Mouse (Mus musculus) ES-Bruce4 (cell line): ENCODE data around the gene Dad1. TPM values are rescaled to one million over a fixed set of nuclear protein-coding genes. Genes with fewer than 3 reads are reported as not detected.

Experiments used
- H3K27ac ChIP-seq: 2 replicates; pipeline ENCODE4 v1.5.1; 2012; ENCODE audit warnings: low read length, inconsistent platforms; ENCODE audit not compliant: insufficient read depth
- H3K27me3 ChIP-seq: 2 replicates; pipeline ENCODE4 v1.6.1; 2012; ENCODE audit warnings: mild to moderate bottlenecking, low read length, inconsistent platforms; ENCODE audit not compliant: control insufficient read depth, poor library complexity, insufficient read depth, severe bottlenecking
- H3K36me3 ChIP-seq: 2 replicates; pipeline ENCODE4 v1.6.1; 2012; ENCODE audit warnings: inconsistent platforms, mild to moderate bottlenecking, low read length, moderate library complexity; ENCODE audit not compliant: control insufficient read depth, poor library complexity, insufficient read depth, severe bottlenecking
- H3K4me1 ChIP-seq: one replicate; pipeline ENCODE4 v1.8.1; 2011; ENCODE audit warnings: low read length; ENCODE audit not compliant: control insufficient read depth, insufficient read depth
- H3K4me3 ChIP-seq: 2 replicates; pipeline ENCODE4 v1.5.1; 2011; ENCODE audit warnings: low read depth, mild to moderate bottlenecking, low read length
- H3K9ac ChIP-seq: 2 replicates; pipeline ENCODE4 v1.6.1; 2012; ENCODE audit warnings: low read depth, mild to moderate bottlenecking, inconsistent platforms; ENCODE audit not compliant: poor library complexity, severe bottlenecking
- H3K9me3 ChIP-seq: replicated peaks from 2 replicates; pipeline ENCODE4 v1.6.1; 2012; ENCODE audit warnings: mild to moderate bottlenecking, low read length, inconsistent platforms; ENCODE audit not compliant: control insufficient read depth, poor library complexity, insufficient read depth, severe bottlenecking
- CTCF ChIP-seq: IDR thresholded peaks from one replicate; pipeline ENCODE4 v1.8.1; 2011; ENCODE audit warnings: low read depth, low read length
- EP300 ChIP-seq: IDR thresholded peaks from 2 replicates; pipeline ENCODE4 v1.6.1; 2011; ENCODE audit warnings: low read depth, low read length; ENCODE audit not compliant: insufficient read depth
- POLR2A ChIP-seq: IDR thresholded peaks from one replicate; pipeline ENCODE4 v1.8.1; 2011; ENCODE audit warnings: low read length; ENCODE audit not compliant: insufficient read depth
- polyA plus RNA-seq: library from polyadenylated mRNA; stranded (reverse); fragments of >200 nt; gene quantifications from 2 replicates; pipeline ENCODE4 v1.2.4, GENCODE M21; 2011; ENCODE audit warnings: low read depth; ENCODE audit not compliant: missing spikeins, insufficient read depth, insufficient read length

Dad1 gene
- polyA plus RNA-seq, result 119 and 129 TPM in 2 replicates

DNA sequence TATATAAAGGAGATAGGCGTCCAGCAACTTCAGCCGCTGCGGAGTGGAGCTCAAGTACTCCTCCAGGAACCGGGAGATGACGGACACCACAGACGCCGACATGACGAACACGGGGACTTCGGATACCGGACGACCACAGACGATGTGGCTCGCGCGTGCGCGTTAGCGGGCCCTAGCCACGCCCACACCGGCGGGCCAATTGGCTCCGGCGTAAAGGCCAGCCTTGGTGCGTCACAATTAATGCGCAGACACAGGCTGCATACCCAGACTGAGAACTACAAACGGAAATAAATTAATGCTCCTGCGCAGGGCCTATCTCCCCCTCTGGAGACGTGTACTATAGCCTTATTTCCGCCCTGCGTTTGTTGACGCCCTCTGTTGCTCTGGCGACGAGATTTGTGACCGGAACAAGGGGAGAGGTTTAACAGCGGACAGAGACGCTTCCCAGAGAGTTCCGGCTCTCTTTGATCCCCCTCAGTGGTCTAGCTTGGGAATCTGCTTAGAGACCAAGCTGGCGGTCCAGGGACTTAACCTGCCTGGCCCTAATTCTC lies at the start of gene Dad1, which contains the start of gene Abhd4:
Gene Dad1, minus strand, starts transcription at position 364 of the 551 bp plus-strand sequence.
Gene Abhd4, plus strand, starts transcription at position 448 of the 551 bp plus-strand sequence.
- Histone ChIP-seq H3K4me1 (peaks cover 2% of the 10 kb centered on the region), H3K9ac (peak within 1 kb of the TSS; percentile 64)

DNA sequence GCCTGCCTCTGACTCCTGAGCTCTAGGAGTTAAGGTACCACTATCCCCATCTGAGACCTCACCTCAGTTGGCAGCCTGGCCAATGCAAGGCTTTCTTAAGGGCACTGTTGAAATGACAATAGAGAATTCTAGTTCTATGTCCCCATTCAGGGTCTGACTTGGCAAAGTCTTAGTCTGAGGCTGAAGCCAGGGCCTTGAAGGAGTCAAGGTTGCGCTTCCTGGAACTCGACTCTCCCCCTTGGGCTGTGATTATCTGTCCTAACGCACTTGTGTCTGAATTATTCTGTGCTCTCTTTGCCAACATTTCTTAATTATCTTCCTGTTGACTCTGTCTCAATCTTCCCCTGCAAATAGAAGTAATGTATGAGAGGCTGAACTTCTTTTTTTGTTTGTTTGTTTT lies 46.8 kb upstream of the Dad1 start:
- Histone ChIP-seq H3K36me3 (no peaks in the 10 kb centered on the region), H3K27ac (no peak overlapping the region), H3K4me3 (no peak overlapping the region), H3K4me1 (no peaks in the 10 kb centered on the region), H3K9me3 (no peaks in the 10 kb centered on the region), H3K9ac (no peak overlapping the region), H3K27me3 (no peaks in the 10 kb centered on the region)
- TF ChIP-seq CTCF (no peak), POLR2A (no peak), EP300 (no peak)

More for the DNA sequence above, at the start of gene Dad1, which contains the start of gene Abhd4:
- Histone ChIP-seq H3K27me3 (no peaks in the 10 kb centered on the region), H3K9me3 (no peaks in the 10 kb centered on the region), H3K4me3 (peak within 1 kb of the TSS; percentile 85), H3K36me3 (no peaks in the 10 kb centered on the region), H3K27ac (no peak within 1 kb of the TSS)
- TF ChIP-seq CTCF (no peak), POLR2A (peak; percentile 76)

DNA sequence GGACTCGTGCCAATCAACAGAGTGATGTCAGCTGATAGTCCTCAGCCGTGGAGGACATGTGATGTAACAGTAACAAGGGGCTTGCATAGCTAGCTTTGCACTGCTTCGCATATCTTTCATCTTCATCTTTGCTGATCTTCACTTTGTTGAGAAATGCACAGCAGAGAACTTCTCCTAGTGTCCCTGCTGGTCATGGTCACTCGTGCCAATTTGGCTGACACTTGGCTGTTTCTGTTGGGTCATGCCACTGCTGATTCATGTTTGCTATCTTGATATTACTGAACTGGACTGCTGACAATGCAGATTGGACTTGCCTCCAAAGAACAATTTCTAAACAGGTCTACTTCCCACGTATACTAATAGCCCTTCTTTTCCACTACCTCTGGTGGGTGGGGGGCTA lies 46.2 kb upstream of the Dad1 start:
- TF ChIP-seq CTCF, result no peak
- no peak for TF ChIP-seq EP300
- TF ChIP-seq POLR2A, result no peak
- Histone ChIP-seq H3K36me3 (no peaks in the 10 kb centered on the region), H3K4me3 (no peak overlapping the region), H3K9me3 (no peaks in the 10 kb centered on the region), H3K4me1 (no peaks in the 10 kb centered on the region), H3K27me3 (no peaks in the 10 kb centered on the region), H3K9ac (no peak overlapping the region), H3K27ac (no peak overlapping the region)

DNA sequence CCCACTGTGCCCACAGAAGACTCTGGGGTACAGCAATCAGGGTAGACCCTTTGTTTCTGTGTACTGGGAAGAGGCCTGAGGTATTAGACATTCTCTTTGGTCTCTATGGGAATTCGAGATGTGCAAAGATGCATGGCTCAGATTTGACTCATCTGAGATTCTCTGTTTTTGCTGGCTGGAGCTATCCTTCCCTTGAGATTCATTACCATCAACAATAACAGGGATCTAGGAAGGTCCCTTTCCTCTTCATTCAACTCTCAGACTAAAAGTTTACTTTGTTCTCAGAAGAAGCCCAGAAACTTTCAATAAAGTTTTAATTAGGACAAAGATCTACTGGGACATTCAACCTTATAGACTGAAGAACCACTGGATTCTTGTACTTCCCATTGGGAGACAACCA lies 30.9 kb upstream of the Dad1 start, which contains the start of gene Olfr49:
Gene Olfr49, minus strand, starts transcription at position 101 of the 400 bp plus-strand sequence.
- H3K9me3 ChIP-seq, result no peaks in the 10 kb centered on the region
- no peaks in the 10 kb centered on the region for H3K27me3 ChIP-seq
- H3K9ac ChIP-seq, result no peak within 1 kb of the TSS
- no peak within 1 kb of the TSS for H3K27ac ChIP-seq
- H3K4me1 ChIP-seq, result no peaks in the 10 kb centered on the region
- H3K4me3 ChIP-seq, result no peak within 1 kb of the TSS
- TF ChIP-seq POLR2A (no peak), EP300 (no peak), CTCF (no peak)
- H3K36me3 ChIP-seq, result no peaks in the 10 kb centered on the region

DNA sequence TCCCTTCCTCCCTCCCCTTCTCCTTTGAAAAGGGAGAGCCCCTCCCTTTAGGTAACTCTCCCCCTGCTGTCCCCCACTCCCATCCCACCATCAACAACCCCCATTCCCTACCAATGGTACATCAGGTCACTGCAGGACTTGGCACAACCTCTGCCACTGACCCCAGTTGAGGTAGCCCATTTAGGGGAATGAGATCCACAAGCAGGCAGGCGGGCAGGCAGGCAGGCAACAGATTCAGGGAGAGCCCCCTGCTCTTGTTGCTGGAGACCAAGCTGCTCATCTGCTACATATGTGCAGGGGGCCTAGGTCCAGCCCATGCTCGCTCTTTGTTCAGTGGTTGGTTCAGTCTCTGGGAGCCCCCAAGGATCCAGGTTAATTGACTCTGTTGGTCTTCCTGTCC lies 22.5 kb upstream of the Dad1 start:
- no peaks in the 10 kb centered on the region for H3K4me1 ChIP-seq
- H3K9me3 ChIP-seq, result 0 out of 2 replicates have a peak, but pooled peaks cover 3% of the 10 kb centered on the region
- H3K4me3 ChIP-seq, result no peak overlapping the region
- H3K36me3 ChIP-seq, result no peaks in the 10 kb centered on the region
- no peaks in the 10 kb centered on the region for H3K27me3 ChIP-seq
- TF ChIP-seq POLR2A, result no peak
- TF ChIP-seq CTCF, result no peak
- no peak for TF ChIP-seq EP300
- no peak overlapping the region for H3K9ac ChIP-seq
- no peak overlapping the region for H3K27ac ChIP-seq

DNA sequence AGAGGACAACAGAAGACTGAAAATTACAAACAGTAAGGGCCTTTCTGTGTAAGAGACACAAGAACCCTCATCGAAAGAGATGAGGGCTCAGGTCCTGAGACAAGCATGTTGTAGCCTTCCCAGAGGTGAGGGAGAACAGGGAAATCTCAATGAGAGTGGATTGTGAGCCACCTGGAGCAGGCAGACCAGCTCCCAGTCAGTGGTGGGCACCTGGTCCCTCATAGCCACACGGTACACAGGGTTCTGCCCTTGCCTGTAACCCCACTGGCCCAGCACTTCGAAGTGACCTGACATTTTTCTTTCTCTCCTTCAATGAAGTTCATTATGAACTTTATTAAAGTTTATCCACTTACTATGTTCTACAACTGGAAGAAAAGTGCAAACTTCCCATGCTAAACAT lies 18.8 kb upstream of the Dad1 start:
- TF ChIP-seq EP300 (no peak), CTCF (no peak), POLR2A (no peak)
- Histone ChIP-seq H3K4me1 (no peaks in the 10 kb centered on the region), H3K4me3 (no peak overlapping the region), H3K9ac (no peak overlapping the region), H3K27ac (no peak overlapping the region), H3K36me3 (peaks cover 8% of the 10 kb centered on the region), H3K9me3 (0 out of 2 replicates have a peak, but pooled peaks cover 3% of the 10 kb centered on the region), H3K27me3 (no peaks in the 10 kb centered on the region)
